Mouse (Mus musculus): Measurements from ENCODE around the gene Nudt17. TPM values are rescaled to one million over a fixed set of nuclear protein-coding genes. Genes with fewer than 3 reads are reported as not detected.
"Not testable (repeated sequence)": the region's sequence is repeated elsewhere in the genome, so short reads cannot be mapped to it uniquely, and the experiment has no call there.

Nudt17 gene
- 6.2 and 8.8 TPM in 2 replicates for polyA plus RNA-seq (2015; fragmentation: Nextera tagmentation; extraction: Ambion mirVana)

DNA sequence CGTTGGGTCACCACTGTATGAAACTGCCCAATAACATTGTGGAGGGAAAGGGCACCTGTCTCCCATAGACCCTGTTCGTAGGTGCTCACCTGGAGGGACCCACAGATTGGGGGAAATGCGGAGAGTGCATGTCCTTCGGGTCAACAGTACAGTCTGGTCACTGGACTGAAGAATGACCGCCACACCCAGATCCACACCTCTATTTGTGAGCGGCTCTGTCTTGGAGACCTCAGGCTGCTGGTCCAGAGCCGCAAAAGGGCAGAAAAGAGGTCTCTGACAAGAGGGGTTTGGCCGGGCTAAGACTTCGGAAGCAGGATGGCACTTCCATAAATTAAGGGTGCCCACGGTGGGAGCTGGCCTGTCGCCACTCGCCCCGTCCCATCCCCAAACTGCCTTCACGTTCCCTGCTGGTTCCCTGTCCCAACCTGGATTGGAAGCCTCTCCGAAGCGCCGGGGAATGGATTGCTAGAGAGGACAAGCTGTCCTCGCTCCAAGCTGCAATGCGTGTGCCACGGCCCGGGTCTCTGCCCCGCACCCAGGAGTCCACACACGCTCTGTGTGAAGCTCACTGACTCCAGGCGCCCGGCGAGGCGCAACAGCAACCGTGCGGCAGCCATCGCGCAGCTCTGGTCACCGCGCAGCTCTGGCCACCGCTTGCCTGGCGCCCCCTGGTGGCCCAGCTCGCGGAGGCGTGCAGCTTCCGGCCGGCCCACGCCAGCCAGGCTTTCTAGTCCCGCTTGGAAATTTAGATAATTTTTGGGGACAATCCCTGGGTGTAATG lies at the start of gene Nudt17:
TSS of gene Nudt17 (minus strand) at position 660 of the 781 bp plus-strand sequence.
- Histone ChIP-seq H3K36me3 (ENCODE audit: control insufficient read depth, insufficient read depth) (peaks cover 50% of the 10 kb centered on the region), H3K9me3 (replicated peaks; ENCODE audit: control insufficient read depth, low read length) (no peaks in the 10 kb centered on the region), H3K9ac (ENCODE audit: low read length) (peak within 1 kb of the TSS; percentile 79), H3K4me1 (ENCODE audit: control insufficient read depth, insufficient read depth, low read length) (peaks cover 6% of the 10 kb centered on the region), H3K4me3 (ENCODE audit: low read length) (peak within 1 kb of the TSS; percentile 62), H3K4me2 (ENCODE audit: low read depth, low read length) (peak within 1 kb of the TSS; percentile 99), H3K27ac (ENCODE audit: low read length) (no peak within 1 kb of the TSS), H3K27me3 (ENCODE audit: control insufficient read depth, insufficient read depth, low read length) (no peaks in the 10 kb centered on the region)
- 5% methylated on average over 42 of the region's 42 CpGs for WGBS
- peak; percentile 83 for ATAC-seq (replicated peaks; ENCODE audit: extremely low read depth, insufficient read depth, low FRiP score)

GRCm38 (mm10) chr3:96757691-96758090 lies 49.3 kb upstream of the Nudt17 start:
- Histone ChIP-seq H3K4me3 (ENCODE audit: low read length) (no peak overlapping the region), H3K27me3 (ENCODE audit: control insufficient read depth, insufficient read depth, low read length) (no peaks in the 10 kb centered on the region), H3K9ac (ENCODE audit: low read length) (no peak overlapping the region), H3K27ac (ENCODE audit: low read length) (no peak overlapping the region), H3K36me3 (ENCODE audit: control insufficient read depth, insufficient read depth) (peaks cover 3% of the 10 kb centered on the region; the same call in 1 of the 2 replicates), H3K4me2 (ENCODE audit: low read depth, low read length) (no peak overlapping the region), H3K4me1 (ENCODE audit: control insufficient read depth, insufficient read depth, low read length) (no peaks in the 10 kb centered on the region), H3K9me3 (replicated peaks; ENCODE audit: control insufficient read depth, low read length) (no peaks in the 10 kb centered on the region)
- 48% methylated on average over 7 of the region's 7 CpGs for WGBS
- ATAC-seq (replicated peaks; ENCODE audit: extremely low read depth, insufficient read depth, low FRiP score): 0 out of 2 replicates have a peak, but pooled peaks have one; percentile 52

DNA sequence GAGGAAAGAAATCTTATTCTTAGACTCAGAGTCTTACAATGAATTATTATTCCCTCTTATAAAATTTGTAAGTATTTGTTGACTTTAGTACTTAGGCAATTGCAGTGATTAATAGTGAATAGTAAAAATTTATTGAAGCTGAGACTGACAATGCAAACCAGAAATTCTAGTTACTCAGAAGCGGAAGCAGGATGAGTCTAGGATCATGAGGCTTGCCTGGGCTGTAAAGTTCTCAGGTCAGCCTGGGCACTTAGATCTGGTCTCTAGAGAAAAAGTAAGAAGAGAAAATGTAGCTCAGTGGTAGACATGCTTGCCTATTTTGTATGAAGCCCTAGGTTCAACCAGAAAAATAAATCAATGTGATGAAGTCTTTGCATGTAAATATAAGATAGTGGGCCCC lies 47.6 kb upstream of the Nudt17 start:
- Histone ChIP-seq H3K9me3 (replicated peaks; ENCODE audit: control insufficient read depth, low read length) (no peaks in the 10 kb centered on the region), H3K36me3 (ENCODE audit: control insufficient read depth, insufficient read depth) (peaks cover 3% of the 10 kb centered on the region; the same call in 1 of the 2 replicates), H3K4me3 (ENCODE audit: low read length) (no peak overlapping the region), H3K27me3 (ENCODE audit: control insufficient read depth, insufficient read depth, low read length) (no peaks in the 10 kb centered on the region), H3K4me1 (ENCODE audit: control insufficient read depth, insufficient read depth, low read length) (no peaks in the 10 kb centered on the region), H3K4me2 (ENCODE audit: low read depth, low read length) (no peak overlapping the region), H3K9ac (ENCODE audit: low read length) (no peak overlapping the region), H3K27ac (ENCODE audit: low read length) (no peak overlapping the region)
- ATAC-seq (replicated peaks; ENCODE audit: extremely low read depth, insufficient read depth, low FRiP score): no peak
- WGBS: 97% methylated on average over 1 of the region's 1 CpGs

GRCm38 (mm10) chr3:96746829-96747228 lies 38.5 kb upstream of the Nudt17 start:
- Histone ChIP-seq H3K27ac (ENCODE audit: low read length) (no peak overlapping the region), H3K4me1 (ENCODE audit: control insufficient read depth, insufficient read depth, low read length) (peaks cover 11% of the 10 kb centered on the region)
- ATAC-seq (replicated peaks; ENCODE audit: extremely low read depth, insufficient read depth, low FRiP score): no peak

GRCm38 (mm10) chr3:96744348-96744747 lies 36.0 kb upstream of the Nudt17 start:
- Histone ChIP-seq H3K27me3 (ENCODE audit: control insufficient read depth, insufficient read depth, low read length) (no peaks in the 10 kb centered on the region), H3K4me3 (ENCODE audit: low read length) (no peak overlapping the region), H3K4me1 (ENCODE audit: control insufficient read depth, insufficient read depth, low read length) (peaks cover 11% of the 10 kb centered on the region), H3K4me2 (ENCODE audit: low read depth, low read length) (no peak overlapping the region), H3K36me3 (ENCODE audit: control insufficient read depth, insufficient read depth) (no peaks in the 10 kb centered on the region), H3K9me3 (replicated peaks; ENCODE audit: control insufficient read depth, low read length) (no peaks in the 10 kb centered on the region), H3K9ac (ENCODE audit: low read length) (no peak overlapping the region), H3K27ac (ENCODE audit: low read length) (no peak overlapping the region)
- no peak for ATAC-seq (replicated peaks; ENCODE audit: extremely low read depth, insufficient read depth, low FRiP score)
- 88% methylated on average over 3 of the region's 3 CpGs for WGBS

More at GRCm38 (mm10) chr3:96746829-96747228, 38.5 kb upstream of the Nudt17 start:
- no peak overlapping the region for H3K4me3 ChIP-seq (ENCODE audit: low read length)
- H3K4me2 ChIP-seq (ENCODE audit: low read depth, low read length): no peak overlapping the region
- H3K9me3 ChIP-seq (replicated peaks; ENCODE audit: control insufficient read depth, low read length): no peaks in the 10 kb centered on the region
- no peak overlapping the region for H3K9ac ChIP-seq (ENCODE audit: low read length)
- no peaks in the 10 kb centered on the region for H3K36me3 ChIP-seq (ENCODE audit: control insufficient read depth, insufficient read depth)
- no peaks in the 10 kb centered on the region for H3K27me3 ChIP-seq (ENCODE audit: control insufficient read depth, insufficient read depth, low read length)
- WGBS: 33% methylated on average over 1 of the region's 1 CpGs

- not testable (repeated sequence) for H3K27me3 ChIP-seq (ENCODE audit: control insufficient read depth, insufficient read depth, low read length); H3K9ac ChIP-seq (ENCODE audit: low read length); ATAC-seq (replicated peaks; ENCODE audit: extremely low read depth, insufficient read depth, low FRiP score); H3K36me3 ChIP-seq (ENCODE audit: control insufficient read depth, insufficient read depth); H3K27ac ChIP-seq (ENCODE audit: low read length); H3K4me2 ChIP-seq (ENCODE audit: low read depth, low read length); H3K9me3 ChIP-seq (replicated peaks; ENCODE audit: control insufficient read depth, low read length); H3K4me3 ChIP-seq (ENCODE audit: low read length); H3K4me1 ChIP-seq (ENCODE audit: control insufficient read depth, insufficient read depth, low read length)
Observed at GRCm38 (mm10) chr3:96740279-96740678, 31.9 kb upstream of the Nudt17 start.

DNA sequence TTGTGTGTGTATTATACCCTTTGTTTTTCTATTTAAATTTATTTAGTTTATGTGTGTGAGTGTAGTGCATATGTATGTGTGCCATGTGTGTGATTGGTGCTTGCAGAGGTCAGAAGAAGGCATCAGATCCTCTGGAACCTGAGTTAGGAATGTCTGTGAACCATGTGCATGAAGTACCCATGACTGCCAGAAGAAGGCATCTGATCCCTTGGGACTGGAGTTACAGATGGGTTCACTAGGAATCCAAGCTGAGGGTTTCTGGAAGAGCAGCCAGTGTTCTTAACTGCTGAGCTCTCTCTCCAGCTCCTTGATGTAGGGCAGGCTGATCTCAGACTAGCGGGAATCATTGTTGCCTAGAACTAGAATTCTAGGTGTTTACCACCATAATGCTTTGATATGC lies 29.6 kb upstream of the Nudt17 start:
- H3K9ac ChIP-seq (ENCODE audit: low read length): no peak overlapping the region
- H3K27me3 ChIP-seq (ENCODE audit: control insufficient read depth, insufficient read depth, low read length): no peaks in the 10 kb centered on the region
- no peak for ATAC-seq (replicated peaks; ENCODE audit: extremely low read depth, insufficient read depth, low FRiP score)
- no peak overlapping the region for H3K4me3 ChIP-seq (ENCODE audit: low read length)
- 88% methylated on average over 1 of the region's 1 CpGs for WGBS
- H3K36me3 ChIP-seq (ENCODE audit: control insufficient read depth, insufficient read depth): no peaks in the 10 kb centered on the region
- H3K9me3 ChIP-seq (replicated peaks; ENCODE audit: control insufficient read depth, low read length): no peaks in the 10 kb centered on the region
- no peak overlapping the region for H3K27ac ChIP-seq (ENCODE audit: low read length)
- H3K4me2 ChIP-seq (ENCODE audit: low read depth, low read length): no peak overlapping the region
- H3K4me1 ChIP-seq (ENCODE audit: control insufficient read depth, insufficient read depth, low read length): peaks cover 9% of the 10 kb centered on the region; the same call in 1 of the 2 replicates

- 34% methylated on average over 1 of the region's 1 CpGs for WGBS
- Histone ChIP-seq H3K36me3 (ENCODE audit: control insufficient read depth, insufficient read depth) (no peaks in the 10 kb centered on the region), H3K4me2 (ENCODE audit: low read depth, low read length) (no peak overlapping the region), H3K27ac (ENCODE audit: low read length) (no peak overlapping the region), H3K9me3 (replicated peaks; ENCODE audit: control insufficient read depth, low read length) (no peaks in the 10 kb centered on the region), H3K9ac (ENCODE audit: low read length) (no peak overlapping the region), H3K4me3 (ENCODE audit: low read length) (no peak overlapping the region), H3K4me1 (ENCODE audit: control insufficient read depth, insufficient read depth, low read length) (peaks cover 5% of the 10 kb centered on the region; the same call in 1 of the 2 replicates), H3K27me3 (ENCODE audit: control insufficient read depth, insufficient read depth, low read length) (no peaks in the 10 kb centered on the region)
- ATAC-seq (replicated peaks; ENCODE audit: extremely low read depth, insufficient read depth, low FRiP score): no peak
Observed at GRCm38 (mm10) chr3:96737013-96737740, 28.8 kb upstream of the Nudt17 start.

- 81% methylated on average over 2 of the region's 2 CpGs for WGBS
- no peaks in the 10 kb centered on the region for H3K27me3 ChIP-seq (ENCODE audit: control insufficient read depth, insufficient read depth, low read length)
- H3K4me3 ChIP-seq (ENCODE audit: low read length): no peak overlapping the region
- no peak overlapping the region for H3K9ac ChIP-seq (ENCODE audit: low read length)
- ATAC-seq (replicated peaks; ENCODE audit: extremely low read depth, insufficient read depth, low FRiP score): no peak
- H3K36me3 ChIP-seq (ENCODE audit: control insufficient read depth, insufficient read depth): no peaks in the 10 kb centered on the region
- no peak overlapping the region for H3K4me2 ChIP-seq (ENCODE audit: low read depth, low read length)
- H3K4me1 ChIP-seq (ENCODE audit: control insufficient read depth, insufficient read depth, low read length): peaks cover 13% of the 10 kb centered on the region
- H3K27ac ChIP-seq (ENCODE audit: low read length): no peak overlapping the region
- H3K9me3 ChIP-seq (replicated peaks; ENCODE audit: control insufficient read depth, low read length): no peaks in the 10 kb centered on the region
Observed at GRCm38 (mm10) chr3:96735200-96735599, 26.8 kb upstream of the Nudt17 start.

Measured in heart, embryonic 16.5 days (tissue).